Mouse (Mus musculus): ENCODE data around the gene Zc3h13.

GRCm38 (mm10) chr14:75318736-75319135 lies 34.6 kb downstream of the Zc3h13 start:
- TF ChIP-seq CTCF (conservative IDR thresholded peaks at IDR 0.05; ENCODE audit: insufficient read depth, insufficient read length, low read depth, low read length) (no peak), POLR2A (IDR thresholded peaks at IDR 0.05; ENCODE audit: low read depth, low read length) (no peak)
